Mouse (Mus musculus) forebrain, embryonic 14.5 days (tissue): ENCODE results near the gene Tbx3. TPM values are rescaled to one million over a fixed set of nuclear protein-coding genes. Genes with fewer than 3 reads are reported as not detected.
A peak's percentile ranks its signal among the peaks of the same experiment; 100 is the strongest.

Source experiments
- ATAC-seq: fragments of 200-750 bp; cut with Nextera tagmentation; 2 replicates; pipeline ENCODE4 v1.8.0; 2017; ENCODE audit warnings: mild to moderate bottlenecking, moderate library complexity
- DNase-seq: peaks from one replicate; pipeline ENCODE4 v3.0.0-alpha.2; 2015; ENCODE audit warnings: low spot score
- H3K27ac ChIP-seq: fragments of 300-500 bp; sonication (generic); 2 replicates; pipeline ENCODE4 v1.5.1; 2014; ENCODE audit warnings: low read depth, mild to moderate bottlenecking, control low read depth, low read length, moderate library complexity
- H3K27me3 ChIP-seq: fragments of 300-500 bp; sonication (generic); replicated peaks from 2 replicates; pipeline ENCODE4 v1.6.1; 2014; ENCODE audit warnings: low read length, control low read depth, mixed read lengths; ENCODE audit not compliant: control insufficient read depth, insufficient read depth
- H3K36me3 ChIP-seq: fragments of 300-500 bp; sonication (generic); 2 replicates; pipeline ENCODE4 v1.6.1; 2014; ENCODE audit warnings: low read length, control low read depth; ENCODE audit not compliant: control insufficient read depth, insufficient read depth
- H3K4me1 ChIP-seq: fragments of 300-500 bp; sonication (generic); 2 replicates; pipeline ENCODE4 v1.6.1; 2014; ENCODE audit warnings: antibody characterized with exemption, low read length, control low read depth; ENCODE audit not compliant: control insufficient read depth, insufficient read depth
- H3K4me2 ChIP-seq: fragments of 300-500 bp; sonication (generic); 2 replicates; pipeline ENCODE4 v1.6.1; 2014; ENCODE audit warnings: mild to moderate bottlenecking, control low read depth, low read length
- H3K4me3 ChIP-seq: fragments of 300-500 bp; sonication (generic); 2 replicates; pipeline ENCODE4 v1.5.1; 2014; ENCODE audit warnings: low read depth, low read length, control low read depth
- H3K9ac ChIP-seq: fragments of 300-500 bp; sonication (generic); 2 replicates; pipeline ENCODE4 v1.6.1; 2014; ENCODE audit warnings: mild to moderate bottlenecking, low read length, control low read depth, moderate library complexity
- H3K9me3 ChIP-seq: fragments of 300-500 bp; sonication (generic); replicated peaks from 2 replicates; pipeline ENCODE4 v1.6.1; 2016; ENCODE audit warnings: low read length, control low read depth, mixed read lengths; ENCODE audit not compliant: control insufficient read depth
- WGBS: fragments of 180-500 bp; shearing (Covaris S2); extraction: QIAGEN DNeasy Blood & Tissue Kit; methylation state at CpG from one replicate; pipeline ENCODE4 v1.1.7; 2014; 5-methylcytosine and 5-hydroxymethylcytosine counted together
- polyA plus RNA-seq: library from polyadenylated mRNA; unstranded; fragments of >200 nt; fragmentation: Nextera tagmentation; extraction: Ambion mirVana; gene quantifications from 2 replicates; pipeline ENCODE4 v1.2.1, GENCODE M21; 2014

Tbx3 gene
- polyA plus RNA-seq, 1 experiment from 2014 or later: 1.7 TPM

GRCm38 (mm10) chr5:119687005-119687855, 16.8 kb downstream of the Tbx3 start:
- no peak overlapping the region for H3K4me3 ChIP-seq
- H3K4me2 ChIP-seq: no peak overlapping the region
- no peaks in the 10 kb centered on the region for H3K36me3 ChIP-seq
- H3K9me3 ChIP-seq: no peaks in the 10 kb centered on the region
- H3K4me1 ChIP-seq: no peaks in the 10 kb centered on the region
- no peak overlapping the region for H3K9ac ChIP-seq
- WGBS: 4% methylated on average over 36 of the region's 36 CpGs
- H3K27ac ChIP-seq: no peak overlapping the region
- peaks cover 86% of the 10 kb centered on the region for H3K27me3 ChIP-seq
- ATAC-seq (no peak; the same call in 1 of the 2 replicates), DNase-seq (no peak)

- Histone ChIP-seq H3K27me3 (peaks cover 80% of the 10 kb centered on the region), H3K4me3 (no peak overlapping the region), H3K36me3 (no peaks in the 10 kb centered on the region), H3K9me3 (no peaks in the 10 kb centered on the region), H3K9ac (no peak overlapping the region), H3K27ac (no peak overlapping the region), H3K4me1 (no peaks in the 10 kb centered on the region), H3K4me2 (no peak overlapping the region)
- DNase-seq (no peak), ATAC-seq (no peak)
- 4% methylated on average over 22 of the region's 22 CpGs for WGBS
Measured at GRCm38 (mm10) chr5:119687856-119688206, 17.4 kb downstream of the Tbx3 start.

- no peak for ATAC-seq
- Histone ChIP-seq H3K9me3 (no peaks in the 10 kb centered on the region), H3K27ac (no peak overlapping the region), H3K4me3 (no peak overlapping the region), H3K9ac (no peak overlapping the region), H3K4me1 (no peaks in the 10 kb centered on the region), H3K27me3 (peaks cover 75% of the 10 kb centered on the region), H3K4me2 (no peak overlapping the region), H3K36me3 (no peaks in the 10 kb centered on the region)
- no peak for DNase-seq
- WGBS: 7% methylated on average over 3 of the region's 3 CpGs
Measured at GRCm38 (mm10) chr5:119688306-119688705, 17.8 kb downstream of the Tbx3 start.

GRCm38 (mm10) chr5:119688914-119689420, 18.5 kb downstream of the Tbx3 start:
- Histone ChIP-seq H3K36me3 (no peaks in the 10 kb centered on the region), H3K4me3 (no peak overlapping the region), H3K9ac (no peak overlapping the region), H3K27ac (no peak overlapping the region), H3K27me3 (peaks cover 68% of the 10 kb centered on the region), H3K9me3 (no peaks in the 10 kb centered on the region), H3K4me1 (no peaks in the 10 kb centered on the region), H3K4me2 (no peak overlapping the region)
- 12% methylated on average over 8 of the region's 8 CpGs for WGBS
- DNase-seq (no peak), ATAC-seq (no peak)

GRCm38 (mm10) chr5:119689501-119689900, 19.0 kb downstream of the Tbx3 start:
- ATAC-seq (no peak), DNase-seq (no peak)
- no peaks in the 10 kb centered on the region for H3K36me3 ChIP-seq
- no peak overlapping the region for H3K4me2 ChIP-seq
- H3K9me3 ChIP-seq: no peaks in the 10 kb centered on the region
- 29% methylated on average over 3 of the region's 3 CpGs for WGBS
- H3K27me3 ChIP-seq: peaks cover 64% of the 10 kb centered on the region
- H3K4me1 ChIP-seq: no peaks in the 10 kb centered on the region
- H3K9ac ChIP-seq: no peak overlapping the region
- H3K27ac ChIP-seq: no peak overlapping the region
- no peak overlapping the region for H3K4me3 ChIP-seq

GRCm38 (mm10) chr5:119691075-119691474, 20.6 kb downstream of the Tbx3 start:
- Histone ChIP-seq H3K27ac (no peak overlapping the region), H3K36me3 (no peaks in the 10 kb centered on the region), H3K9ac (no peak overlapping the region), H3K4me2 (no peak overlapping the region), H3K4me3 (no peak overlapping the region), H3K9me3 (no peaks in the 10 kb centered on the region), H3K27me3 (peaks cover 57% of the 10 kb centered on the region), H3K4me1 (peaks cover 3% of the 10 kb centered on the region; the same call in 1 of the 2 replicates)
- peak; percentile 91 for DNase-seq
- WGBS: under 1% methylated on average over 13 of the region's 13 CpGs
- ATAC-seq: peak; percentile 50; the same call in 1 of the 2 replicates

- no peak overlapping the region for H3K4me3 ChIP-seq
- 26% methylated on average over 6 of the region's 6 CpGs for whole genome bisulfite sequencing
Measured at GRCm38 (mm10) chr5:119692425-119692824, 22.0 kb downstream of the Tbx3 start.

GRCm38 (mm10) chr5:119694914-119695313, 24.4 kb downstream of the Tbx3 start:
- H3K4me2 ChIP-seq: no peak overlapping the region
- H3K27me3 ChIP-seq: peaks cover 19% of the 10 kb centered on the region
- WGBS: 1% methylated on average over 8 of the region's 8 CpGs
- no peak overlapping the region for H3K27ac ChIP-seq
- H3K4me3 ChIP-seq: no peak overlapping the region
- peaks cover 3% of the 10 kb centered on the region; the same call in 1 of the 2 replicates for H3K4me1 ChIP-seq
- no peaks in the 10 kb centered on the region for H3K36me3 ChIP-seq
- ATAC-seq (no peak), DNase-seq (peak; percentile 51)
- no peaks in the 10 kb centered on the region for H3K9me3 ChIP-seq
- no peak overlapping the region for H3K9ac ChIP-seq

More at GRCm38 (mm10) chr5:119692425-119692824, 22.0 kb downstream of the Tbx3 start:
- DNase-seq (no peak), ATAC-seq (no peak)
- H3K27ac ChIP-seq: no peak overlapping the region
- peaks cover 3% of the 10 kb centered on the region; the same call in 1 of the 2 replicates for H3K4me1 ChIP-seq
- H3K27me3 ChIP-seq: peaks cover 43% of the 10 kb centered on the region
- H3K9ac ChIP-seq: no peak overlapping the region
- no peaks in the 10 kb centered on the region for H3K9me3 ChIP-seq
- H3K36me3 ChIP-seq: no peaks in the 10 kb centered on the region
- H3K4me2 ChIP-seq: no peak overlapping the region

GRCm38 (mm10) chr5:119703031-119703430, 32.6 kb downstream of the Tbx3 start:
- peaks cover 4% of the 10 kb centered on the region; the same call in 1 of the 2 replicates for H3K4me1 ChIP-seq
- no peak overlapping the region for H3K4me2 ChIP-seq
- no peaks in the 10 kb centered on the region for H3K9me3 ChIP-seq
- peaks cover 22% of the 10 kb centered on the region for H3K27me3 ChIP-seq
- H3K36me3 ChIP-seq: no peaks in the 10 kb centered on the region
- H3K4me3 ChIP-seq: no peak overlapping the region
- WGBS: 57% methylated on average over 1 of the region's 1 CpGs
- no peak overlapping the region for H3K9ac ChIP-seq
- ATAC-seq (no peak), DNase-seq (no peak)
- no peak overlapping the region for H3K27ac ChIP-seq
